Mouse (Mus musculus): ENCODE data around the gene Tmc6. TPM values are rescaled to one million over a fixed set of nuclear protein-coding genes. Genes with fewer than 3 reads are reported as not detected.

Tmc6 gene
- total RNA-seq, 2 experiments from 2014 or later: 11.6 to 16.4 TPM

Other genes starting within 250 kb of the Tmc6 start
- gene Tnrc6c, start 127.9 kb downstream of the Tmc6 start, total RNA-seq (2021): 10 to 100 TPM; 28.1 to 32.0 TPM
- gene Tmc8, start 122 bp downstream of the Tmc6 start, total RNA-seq (2021): 1 to 10 TPM; 4.6 to 5.6 TPM
- not detected for gene 6030468B19Rik, start 15.5 kb upstream of the Tmc6 start, total RNA-seq (2021)
- 1 to 10 TPM in 1 of 2 experiments, under 1 TPM in 1; 0.87 to 1.4 TPM for gene Gm20708, start 27.5 kb upstream of the Tmc6 start, total RNA-seq (2021)
- 100 to 1,000 TPM; 112 TPM for gene Syngr2, start 27.5 kb upstream of the Tmc6 start, total RNA-seq (2021)
- gene Afmid, start 43.7 kb upstream of the Tmc6 start, total RNA-seq (2021): 1 to 10 TPM; 3.9 to 5.5 TPM
- gene Tk1, start 43.9 kb upstream of the Tmc6 start, total RNA-seq (2021): 1 to 10 TPM; 1.4 to 1.7 TPM
- under 1 TPM; 0.23 to 0.84 TPM for gene Birc5, start 67.1 kb upstream of the Tmc6 start, total RNA-seq (2021)
- gene Tmem235, start 78.6 kb upstream of the Tmc6 start, total RNA-seq (2021): not detected
- gene Tha1, start 91.3 kb upstream of the Tmc6 start, total RNA-seq (2021): 10 to 100 TPM; 10.6 to 10.8 TPM
- gene Socs3, start 187.8 kb upstream of the Tmc6 start, total RNA-seq (2021): 1 to 10 TPM; 3.2 to 3.5 TPM
- gene Pgs1, start 204.1 kb upstream of the Tmc6 start, total RNA-seq (2021): 10 to 100 TPM; 17.0 to 18.8 TPM

All from heart, adult 18-20 months (tissue).